ENCODE assay signal across 12 mouse cellular contexts in the genomic region with DNA sequence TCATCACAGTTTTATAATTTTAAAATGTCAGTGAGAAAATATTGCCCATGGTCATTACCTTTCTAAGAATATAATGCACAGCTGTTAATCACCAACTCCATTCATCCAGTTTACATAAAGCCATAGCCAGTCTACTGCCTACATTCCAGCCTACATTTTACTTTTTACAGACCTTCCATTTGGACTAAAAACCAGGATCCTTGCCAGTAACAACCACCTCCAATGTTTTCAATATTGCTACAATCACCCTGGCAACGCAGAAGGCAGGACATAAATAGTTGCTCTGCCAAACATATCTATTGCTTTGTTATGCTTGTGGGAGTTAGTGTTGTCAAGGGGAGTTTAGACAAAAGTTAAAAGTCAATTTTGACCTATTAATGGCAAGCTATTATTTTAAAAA.
DNase-seq lines count a peak whose midpoint lies in the region; ATAC-seq lines count a peak whose summit lies in the region.
"Had no signal": no experiment of that assay in that cellular context is flagged by ENCODE, and none has a peak within 500 bp of the region (broad histone marks: within the 10 kb centered on the region; RNA-seq: fewer than 3 reads in every experiment).

No protein-coding gene starts in this region.

- H3K4me1 ChIP-seq in heart, embryonic 12.5 days (replicated peaks), result no peaks in the 10 kb centered on the region
- H3K4me1 ChIP-seq: megakaryocyte, embryonic 14.5 days had no signal

- no peak overlapping the region for H3K27ac ChIP-seq in heart, embryonic 12.5 days (ENCODE audit: poor library complexity, severe bottlenecking)
- H3K27ac ChIP-seq: liver, embryonic 14.5 days had no signal

- H3K27me3 ChIP-seq in heart, embryonic 12.5 days (replicated peaks), result no peaks in the 10 kb centered on the region
- H3K27me3 ChIP-seq: megakaryocyte, embryonic 14.5 days had no signal

- DNase-seq in layer of hippocampus, adult 18-20 months (ENCODE audit: low spot score in 2 of 2), result peak; percentile 34 to 75
- no peak for DNase-seq in layer of hippocampus, postnatal 10 days (ENCODE audit: low spot score in 2 of 2)
- DNase-seq in right cerebral cortex, adult 2 months (ENCODE audit: low spot score in 2 of 2), result peak; percentile 21 to 40
- DNase-seq in right cerebral cortex, postnatal 4 days, result no peak
- DNase-seq in layer of hippocampus, postnatal 36 days, result peak; percentile 4 to 8
- DNase-seq in cerebellum, adult 11-12 months, result no peak
- DNase-seq: cerebellum, adult 11 months; heart, postnatal 4 days; kidney, adult 9 months had no signal

- no peak overlapping the region for H3K4me2 ChIP-seq in heart, embryonic 12.5 days

- no peak overlapping the region for H3K9ac ChIP-seq in heart, embryonic 12.5 days
- H3K9ac ChIP-seq: liver, embryonic 14.5 days had no signal

- WGBS in heart, embryonic 12.5 days, result 78% methylated on average over 1 of the region's 1 CpGs

- no peak for ATAC-seq in heart, embryonic 12.5 days (ENCODE audit: insufficient number of reproducible peaks, low FRiP score)

- H3K9me3 ChIP-seq in heart, embryonic 12.5 days (replicated peaks), result peaks cover 4% of the 10 kb centered on the region

- no peak overlapping the region for H3K4me3 ChIP-seq in heart, embryonic 12.5 days
- H3K4me3 ChIP-seq: megakaryocyte, embryonic 14.5 days had no signal

- H3K36me3 ChIP-seq in heart, embryonic 12.5 days, result no peaks in the 10 kb centered on the region

Comparison
In these comparisons a context has a peak if more than half of its experiments do, and no peak if none do; other contexts are left out.
1. DNase-seq: peak in layer of hippocampus, adult 18-20 months (2 of 2), right cerebral cortex, adult 2 months (2 of 2) and layer of hippocampus, postnatal 36 days (2 of 2); none in layer of hippocampus, postnatal 10 days (0 of 2), right cerebral cortex, postnatal 4 days (single experiment) and cerebellum, adult 11-12 months (single experiment).